Mouse (Mus musculus) monocyte, adult 5-6 weeks (primary cell): ENCODE measurements around the gene Mmachc. TPM values are rescaled to one million over a fixed set of nuclear protein-coding genes. Genes with fewer than 3 reads are reported as not detected.
A peak's percentile ranks its signal among the peaks of the same experiment; 100 is the strongest.
"Not testable (repeated sequence)": the region's sequence is repeated elsewhere in the genome, so short reads cannot be mapped to it uniquely, and the experiment has no call there.

ENCODE experiments used
- ATAC-seq: fragments of 153-309, 156-312 bp; replicated peaks from 2 replicates; pipeline ENCODE4 v1.8.0; 2017; ENCODE audit warnings: mild to moderate bottlenecking; ENCODE audit not compliant: low TSS enrichment, insufficient number of reproducible peaks, severe bottlenecking, poor library complexity, low FRiP score
- total RNA-seq: library from RNA; stranded (forward); fragments of 200-1000, 200-491, 200-594 nt; gene quantifications from 3 replicates; pipeline ENCODE4 v1.2.3, GENCODE M21; 2017

Gene Mmachc
- total RNA-seq, 1 experiment from 2014 or later: 2.4 TPM

GRCm38 (mm10) chr4:116698693-116699342 is 9.4 kb downstream of the Mmachc start:
- ATAC-seq: no peak

- no peak for ATAC-seq
Observed at GRCm38 (mm10) chr4:116693785-116694184, 14.4 kb downstream of the Mmachc start.

DNA sequence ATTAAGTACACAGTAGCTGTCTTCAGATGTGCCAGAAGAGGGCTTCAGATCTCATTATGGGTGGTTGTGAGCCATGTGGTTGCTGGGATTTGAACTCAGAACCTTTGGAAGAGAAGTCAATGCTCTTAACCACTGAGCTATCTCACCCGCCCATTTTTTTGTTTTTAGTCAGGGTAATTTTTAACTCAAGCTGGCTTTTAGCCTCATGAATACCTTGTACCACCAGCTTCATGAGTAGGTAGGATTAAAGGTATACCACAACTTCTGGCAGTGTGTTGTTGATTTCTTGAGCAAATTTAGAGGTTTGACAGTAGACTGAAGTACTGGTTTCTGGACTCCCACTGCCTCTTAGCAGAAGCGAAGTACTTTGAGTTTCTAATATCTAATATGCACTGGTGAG is 16.1 kb downstream of the Mmachc start:
- no peak for ATAC-seq

- ATAC-seq: no peak
Observed at GRCm38 (mm10) chr4:116689309-116689876, 18.8 kb downstream of the Mmachc start.

DNA sequence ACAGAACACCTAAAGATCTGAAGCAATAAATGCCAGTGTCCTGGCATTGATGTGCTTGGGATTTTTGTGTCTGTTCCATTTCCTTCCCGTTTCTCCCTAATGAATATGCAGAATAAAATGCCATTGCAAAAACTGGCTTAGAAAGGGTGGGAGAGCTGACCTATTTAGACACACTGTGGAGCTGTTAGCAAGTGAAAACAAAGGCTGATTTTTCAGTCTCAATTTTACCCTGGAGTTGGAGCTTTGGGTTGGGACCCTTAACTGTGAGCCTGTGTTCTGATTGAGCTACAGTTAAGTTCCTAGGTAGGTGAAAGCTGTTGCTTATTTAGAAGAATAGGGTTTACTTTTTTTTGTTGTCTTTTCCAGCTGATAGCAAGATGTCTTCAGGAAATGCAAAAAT is 21.2 kb downstream of the Mmachc start:
- ATAC-seq: no peak

- ATAC-seq: peak; percentile 93
Observed at GRCm38 (mm10) chr4:116685402-116686061, 22.7 kb downstream of the Mmachc start, which contains the start of gene Prdx1. Gene Prdx1 (plus strand): TSS chr4:116685544.

GRCm38 (mm10) chr4:116684665-116685064 is 23.5 kb downstream of the Mmachc start:
- ATAC-seq: no peak

DNA sequence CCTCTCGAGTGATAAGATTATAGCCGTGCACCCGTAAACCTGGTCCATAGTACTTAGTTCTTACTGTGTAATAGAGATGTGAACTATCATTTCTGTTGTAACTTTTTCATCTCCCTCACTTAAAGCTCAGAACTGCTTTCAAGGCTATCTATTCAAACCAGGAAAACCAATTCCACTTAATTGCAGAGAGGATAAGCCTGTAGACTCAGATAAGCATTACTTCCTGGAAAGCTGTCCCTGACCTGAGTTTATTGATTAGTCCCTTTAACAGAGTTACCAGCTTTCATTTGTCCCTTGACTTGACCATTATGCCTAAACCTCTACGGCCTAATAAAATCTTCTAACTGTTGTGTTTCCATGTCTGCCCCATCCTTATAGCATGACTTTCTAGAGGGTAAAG is 24.2 kb downstream of the Mmachc start:
- ATAC-seq: no peak

GRCm38 (mm10) chr4:116680521-116680920 is 27.7 kb downstream of the Mmachc start:
- not testable (repeated sequence) for ATAC-seq

GRCm38 (mm10) chr4:116679141-116679540 is 29.1 kb downstream of the Mmachc start:
- ATAC-seq: no peak

DNA sequence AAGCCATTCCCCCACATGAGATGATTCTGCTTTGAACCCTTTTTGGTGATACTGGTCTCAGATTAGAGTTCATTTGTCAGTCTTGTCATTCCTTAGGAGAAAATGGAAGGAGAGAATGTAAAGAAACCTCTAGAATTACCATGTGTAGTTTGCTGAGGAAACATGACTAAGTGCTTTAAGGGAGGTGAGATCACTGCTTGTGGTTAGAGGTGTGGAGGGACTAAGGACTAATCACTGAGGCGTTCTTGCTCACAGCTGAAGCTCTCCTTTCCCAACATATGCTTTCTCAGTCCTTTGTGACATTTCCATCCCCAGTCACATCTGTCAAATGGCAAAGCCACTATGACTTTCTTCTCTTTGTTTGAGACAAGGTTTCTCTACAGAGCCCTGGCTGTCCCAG is 30.4 kb downstream of the Mmachc start:
- no peak for ATAC-seq

DNA sequence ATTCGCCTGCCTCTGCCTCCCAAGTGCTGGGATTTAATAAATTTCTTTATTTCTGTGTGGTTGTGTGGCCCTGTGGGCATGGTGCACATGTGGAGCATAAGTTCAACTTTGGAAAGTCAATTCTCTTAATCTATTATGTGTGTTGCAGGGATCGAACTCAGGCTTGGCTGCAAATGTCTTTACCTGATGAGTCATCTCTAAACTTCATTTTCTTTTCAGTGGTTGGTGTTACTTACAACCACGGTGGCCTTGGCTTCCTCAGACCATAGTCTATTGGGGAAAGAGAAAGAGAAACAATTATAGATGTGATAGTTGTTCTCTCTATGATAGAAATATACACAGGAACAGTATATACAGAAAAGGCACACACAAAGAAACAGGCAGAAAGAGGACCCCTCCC is 32.2 kb downstream of the Mmachc start:
- no peak for ATAC-seq

DNA sequence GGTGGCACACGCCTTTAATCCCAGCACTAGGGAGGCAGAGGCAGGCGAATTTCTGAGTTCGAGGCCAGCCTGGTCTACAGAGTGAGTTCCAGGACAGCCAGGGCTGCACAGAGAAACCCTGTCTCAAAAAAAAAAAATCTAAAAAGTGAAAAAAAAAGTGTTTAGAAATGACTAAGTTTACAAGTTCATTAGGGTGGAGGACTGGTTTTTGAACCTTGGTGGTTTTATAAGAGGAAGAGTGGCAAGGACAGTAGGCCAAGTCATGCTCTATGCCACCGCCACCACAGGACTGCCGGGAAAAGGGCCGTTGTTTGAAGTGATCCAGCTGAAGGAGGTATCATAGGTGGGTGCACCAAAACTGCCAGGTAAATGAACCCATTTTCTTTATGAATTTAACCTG is 33.4 kb downstream of the Mmachc start:
- ATAC-seq: not testable (repeated sequence)

- ATAC-seq: peak; percentile 88
Observed at GRCm38 (mm10) chr4:116672785-116673184, 35.4 kb downstream of the Mmachc start.

DNA sequence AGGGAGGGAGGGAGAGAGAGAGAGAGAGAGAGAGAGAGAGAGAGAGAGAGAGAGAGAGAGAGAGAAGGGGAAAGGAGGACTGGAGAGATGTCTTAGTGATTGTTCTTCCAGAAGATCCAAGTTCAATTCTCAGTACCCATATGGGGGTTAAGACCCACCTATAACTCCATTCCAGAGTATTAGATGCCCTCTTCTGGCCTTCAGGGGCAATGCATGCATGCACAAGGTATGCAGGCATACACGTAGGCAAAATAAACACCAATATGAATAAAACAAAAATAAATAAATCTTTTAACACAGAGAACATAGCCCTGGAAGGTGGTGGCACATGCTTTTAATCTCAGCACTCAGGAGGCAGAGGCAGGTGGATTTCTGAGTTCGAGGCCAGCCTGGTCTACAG is 38.9 kb downstream of the Mmachc start:
- no peak for ATAC-seq

- peak; percentile 77 for ATAC-seq
Observed at GRCm38 (mm10) chr4:116668145-116668544, 40.1 kb downstream of the Mmachc start.

DNA sequence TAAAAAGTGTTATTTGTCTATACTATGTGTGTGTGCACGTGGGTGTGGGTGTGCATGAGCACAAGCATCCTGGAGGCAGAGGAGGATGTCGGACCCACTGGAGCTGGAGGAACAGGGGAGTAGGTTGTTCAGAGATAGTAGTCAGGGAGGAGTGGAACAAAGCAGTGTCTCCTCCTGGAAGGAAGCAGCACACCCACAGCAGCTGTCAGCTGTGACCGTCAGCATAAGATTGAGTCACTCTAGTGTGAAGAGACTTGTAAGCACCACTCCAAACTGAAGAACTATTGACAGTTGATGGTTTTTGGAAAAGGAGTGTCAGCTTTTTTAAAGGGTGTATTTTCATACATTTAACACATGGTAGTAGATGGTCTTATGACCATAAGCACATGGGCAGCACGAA is 41.6 kb downstream of the Mmachc start:
- ATAC-seq: no peak

DNA sequence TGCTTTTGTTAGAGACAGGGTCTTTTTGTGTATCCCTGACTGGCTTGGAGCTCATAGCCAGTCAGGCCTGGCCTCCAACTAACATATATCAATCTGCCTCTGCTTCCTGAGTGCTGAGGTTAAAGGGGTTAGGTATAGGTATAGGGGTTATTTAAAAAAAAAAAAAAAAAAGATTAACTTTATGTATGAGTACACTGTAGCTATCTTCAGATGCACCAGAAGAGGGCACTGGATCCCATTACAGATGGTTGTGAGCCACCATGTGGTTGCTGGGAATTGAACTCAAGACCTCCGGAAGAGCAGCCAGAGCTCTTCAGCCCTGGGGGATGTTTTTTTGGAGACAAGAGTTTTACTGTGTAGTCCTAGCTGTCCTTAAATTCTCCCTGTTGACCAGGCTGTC is 46.2 kb downstream of the Mmachc start:
- no peak for ATAC-seq

DNA sequence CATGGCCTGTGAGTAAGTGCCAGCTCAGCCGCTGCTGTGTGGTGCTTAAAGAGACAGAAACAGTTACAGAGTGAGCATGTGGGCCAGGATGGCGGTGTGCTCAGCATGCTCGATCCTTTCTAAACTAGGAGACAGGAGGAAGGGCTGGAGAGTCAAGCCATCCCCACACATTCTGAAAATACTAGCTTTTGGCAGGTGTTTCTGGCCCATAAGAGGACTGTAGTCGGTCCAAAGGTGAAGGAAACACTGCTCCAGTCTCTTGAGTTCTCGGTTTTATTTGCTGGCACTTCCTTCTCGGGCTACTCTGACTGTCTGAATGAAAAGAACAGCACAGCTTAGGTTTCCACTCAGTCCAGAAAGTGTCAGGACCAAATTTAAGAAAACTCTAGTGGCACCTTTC is 47.4 kb downstream of the Mmachc start:
- no peak for ATAC-seq

GRCm38 (mm10) chr4:116659916-116660315 is 48.3 kb downstream of the Mmachc start:
- not testable (repeated sequence) for ATAC-seq
